Mouse (Mus musculus) erythroblast, embryonic 14.5 days (primary cell): ENCODE data around the gene Itpripl2.

Source experiments
- GATA1 ChIP-seq: IDR thresholded peaks from 2 replicates; pipeline ENCODE4 v1.6.1; 2012; ENCODE audit warnings: low read length, inconsistent platforms, mixed read lengths
- TAL1 ChIP-seq: IDR thresholded peaks from 3 replicates; pipeline ENCODE4 v1.6.1; 2012; ENCODE audit warnings: low read length, inconsistent platforms, mixed read lengths

GRCm38 (mm10) chr7:118468060-118468459, 23.7 kb downstream of the Itpripl2 start:
- TF ChIP-seq GATA1 (no peak), TAL1 (no peak)
